Mouse (Mus musculus) liver, adult 2 months (tissue): ENCODE data around the gene Arl2bp. TPM values are rescaled to one million over a fixed set of nuclear protein-coding genes. Genes with fewer than 3 reads are reported as not detected.

ENCODE experiments used
- DNase-seq: peaks from one replicate; pipeline ENCODE4 v3.0.0-alpha.2; 2011; ENCODE audit warnings: low read depth, low spot score; ENCODE audit errors: extremely low read depth
- H3K27ac ChIP-seq: fragments of 200-500 bp; replicated peaks from 2 replicates; pipeline ENCODE4 v1.5.1; 2012; ENCODE audit warnings: low read depth, mild to moderate bottlenecking, control low read depth, inconsistent platforms, low read length; ENCODE audit not compliant: insufficient read depth
- H3K27me3 ChIP-seq: fragments of 200-500 bp; 2 replicates; pipeline ENCODE4 v1.6.1; 2012; ENCODE audit warnings: mild to moderate bottlenecking, moderate library complexity, low read length, inconsistent platforms; ENCODE audit not compliant: control insufficient read depth, insufficient read depth
- H3K36me3 ChIP-seq: fragments of 200-500 bp; 2 replicates; pipeline ENCODE4 v1.6.1; 2012; ENCODE audit warnings: low read length, inconsistent platforms; ENCODE audit not compliant: control insufficient read depth, insufficient read depth
- H3K4me1 ChIP-seq: fragments of 200-500 bp; 2 replicates; pipeline ENCODE4 v1.6.1; 2011; ENCODE audit warnings: low read length; ENCODE audit not compliant: control insufficient read depth, insufficient read depth
- H3K4me3 ChIP-seq: fragments of 200-500 bp; 2 replicates; pipeline ENCODE4 v1.5.1; 2011; ENCODE audit warnings: low read depth, mild to moderate bottlenecking, control low read depth, low read length, moderate library complexity; ENCODE audit not compliant: insufficient read depth
- H3K79me2 ChIP-seq: fragments of 200-500 bp; 2 replicates; pipeline ENCODE4 v1.6.1; 2012; ENCODE audit warnings: inconsistent platforms, mild to moderate bottlenecking, low read length, moderate library complexity; ENCODE audit not compliant: control insufficient read depth, insufficient read depth
- H3K9ac ChIP-seq: fragments of 200-500 bp; 2 replicates; pipeline ENCODE4 v1.6.1; 2012; ENCODE audit warnings: low read depth, mild to moderate bottlenecking, control low read depth, inconsistent platforms, low read length
- CTCF ChIP-seq: fragments of 200-500 bp; IDR thresholded peaks from 2 replicates; pipeline ENCODE4 v1.5.1; 2011; ENCODE audit warnings: low read depth, low read length, control low read depth
- POLR2A ChIP-seq: fragments of 200-500 bp; IDR thresholded peaks from 2 replicates; pipeline ENCODE4 v1.6.1; 2011; ENCODE audit warnings: low read length, control low read depth; ENCODE audit not compliant: insufficient read depth; ENCODE audit errors: extremely low read depth
- WGBS: fragments of 180-500 bp; shearing (Covaris S2); methylation state at CpG from one replicate; pipeline ENCODE4 v1.1.7; 2018; 5-methylcytosine and 5-hydroxymethylcytosine counted together
- polyA plus RNA-seq: library from polyadenylated mRNA; depleted of rRNA; stranded (reverse); fragments of >200 nt; gene quantifications from 2 replicates; pipeline ENCODE4 v1.2.3, GENCODE M21; 2012
- total RNA-seq: library from RNA; depleted of rRNA; stranded (reverse); fragments of >200 nt; gene quantifications from 2 replicates; pipeline ENCODE4 v1.2.3, GENCODE M21; 2014

Gene Arl2bp
- total and polyA plus RNA-seq, 2 experiments, result 4.8 to 7.7 TPM

GRCm38 (mm10) chr8:94645202-94645601, 21.2 kb upstream of the Arl2bp start:
- 64% methylated on average over 1 of the region's 1 CpGs for WGBS
- DNase-seq, result no peak
- Histone ChIP-seq H3K9ac (no peak overlapping the region), H3K4me3 (no peak overlapping the region), H3K79me2 (no peaks in the 10 kb centered on the region), H3K4me1 (no peaks in the 10 kb centered on the region), H3K36me3 (peaks cover 61% of the 10 kb centered on the region), H3K27me3 (no peaks in the 10 kb centered on the region), H3K27ac (no peak overlapping the region)
- TF ChIP-seq POLR2A (no peak), CTCF (no peak)

GRCm38 (mm10) chr8:94646165-94646564, 20.2 kb upstream of the Arl2bp start:
- whole genome bisulfite sequencing, result 84% methylated on average over 3 of the region's 3 CpGs
- H3K4me1 ChIP-seq, result no peaks in the 10 kb centered on the region
- no peak overlapping the region for H3K27ac ChIP-seq
- no peak overlapping the region for H3K4me3 ChIP-seq
- TF ChIP-seq POLR2A (no peak), CTCF (no peak)
- H3K79me2 ChIP-seq, result no peaks in the 10 kb centered on the region
- no peak for DNase-seq
- no peaks in the 10 kb centered on the region for H3K27me3 ChIP-seq
- peaks cover 57% of the 10 kb centered on the region for H3K36me3 ChIP-seq
- H3K9ac ChIP-seq, result no peak overlapping the region

- 92% methylated on average over 3 of the region's 3 CpGs for WGBS
- Histone ChIP-seq H3K9ac (no peak overlapping the region), H3K27me3 (no peaks in the 10 kb centered on the region), H3K4me1 (no peaks in the 10 kb centered on the region), H3K36me3 (peaks cover 62% of the 10 kb centered on the region), H3K79me2 (no peaks in the 10 kb centered on the region), H3K4me3 (no peak overlapping the region), H3K27ac (no peak overlapping the region)
- TF ChIP-seq POLR2A (no peak), CTCF (no peak)
- DNase-seq, result no peak
These were observed 16.9 kb upstream of the Arl2bp start for GRCm38 (mm10) chr8:94649496-94649895.

GRCm38 (mm10) chr8:94652951-94653350, 13.4 kb upstream of the Arl2bp start:
- TF ChIP-seq POLR2A (no peak), CTCF (no peak)
- 99% methylated on average over 3 of the region's 3 CpGs for WGBS
- peaks cover 49% of the 10 kb centered on the region for H3K36me3 ChIP-seq

GRCm38 (mm10) chr8:94654994-94655393, 11.4 kb upstream of the Arl2bp start:
- no peak overlapping the region for H3K9ac ChIP-seq
- no peaks in the 10 kb centered on the region for H3K27me3 ChIP-seq
- no peak for TF ChIP-seq CTCF
- TF ChIP-seq POLR2A, result no peak
- H3K36me3 ChIP-seq, result peaks cover 47% of the 10 kb centered on the region
- H3K4me3 ChIP-seq, result no peak overlapping the region
- no peaks in the 10 kb centered on the region for H3K79me2 ChIP-seq
- no peaks in the 10 kb centered on the region for H3K4me1 ChIP-seq
- no peak for DNase-seq
- H3K27ac ChIP-seq, result no peak overlapping the region

More at GRCm38 (mm10) chr8:94652951-94653350, 13.4 kb upstream of the Arl2bp start:
- H3K27me3 ChIP-seq, result no peaks in the 10 kb centered on the region
- no peak overlapping the region for H3K9ac ChIP-seq
- H3K27ac ChIP-seq, result no peak overlapping the region
- no peak for DNase-seq
- H3K79me2 ChIP-seq, result no peaks in the 10 kb centered on the region
- H3K4me3 ChIP-seq, result no peak overlapping the region
- no peaks in the 10 kb centered on the region for H3K4me1 ChIP-seq

- no peak overlapping the region for H3K9ac ChIP-seq
- no peaks in the 10 kb centered on the region for H3K4me1 ChIP-seq
- no peak overlapping the region for H3K27ac ChIP-seq
- H3K27me3 ChIP-seq, result no peaks in the 10 kb centered on the region
- 93% methylated on average over 2 of the region's 2 CpGs for WGBS
- DNase-seq, result no peak
- peaks cover 31% of the 10 kb centered on the region for H3K36me3 ChIP-seq
- no peak overlapping the region for H3K4me3 ChIP-seq
- TF ChIP-seq CTCF (peak; percentile 20; the same call in 1 of the 2 replicates), POLR2A (no peak)
- H3K79me2 ChIP-seq, result no peaks in the 10 kb centered on the region
These were observed 8.4 kb upstream of the Arl2bp start for GRCm38 (mm10) chr8:94658031-94658430.
